Mouse (Mus musculus) brain, embryonic 14.5 days (tissue): ENCODE measurements at regions not wholly inside any gene's neighbourhood (a gene's known extent, or its start where the extent isn't known, plus 50 kb on each side); places are given as distances from the start of the nearest gene placed in this dataset.
A peak's percentile ranks its signal among the peaks of the same experiment; 100 is the strongest.

Source experiments
- DNase-seq: peaks from one replicate; pipeline ENCODE4 v3.0.0-alpha.2; 2011; ENCODE audit warnings: low read depth
- CTCF ChIP-seq: fragments of 200-500 bp; IDR thresholded peaks from 2 replicates; pipeline ENCODE4 v1.5.1; 2012; ENCODE audit warnings: inconsistent platforms, mild to moderate bottlenecking, moderate library complexity, borderline replicate concordance; ENCODE audit not compliant: insufficient read depth, insufficient read length; ENCODE audit errors: extremely low read depth
- POLR2A ChIP-seq: fragments of 200-500 bp; IDR thresholded peaks from 2 replicates; pipeline ENCODE4 v1.6.1; 2012; ENCODE audit warnings: mild to moderate bottlenecking, inconsistent platforms, borderline replicate concordance; ENCODE audit not compliant: poor library complexity, insufficient read depth, insufficient read length, severe bottlenecking; ENCODE audit errors: extremely low read depth

DNA sequence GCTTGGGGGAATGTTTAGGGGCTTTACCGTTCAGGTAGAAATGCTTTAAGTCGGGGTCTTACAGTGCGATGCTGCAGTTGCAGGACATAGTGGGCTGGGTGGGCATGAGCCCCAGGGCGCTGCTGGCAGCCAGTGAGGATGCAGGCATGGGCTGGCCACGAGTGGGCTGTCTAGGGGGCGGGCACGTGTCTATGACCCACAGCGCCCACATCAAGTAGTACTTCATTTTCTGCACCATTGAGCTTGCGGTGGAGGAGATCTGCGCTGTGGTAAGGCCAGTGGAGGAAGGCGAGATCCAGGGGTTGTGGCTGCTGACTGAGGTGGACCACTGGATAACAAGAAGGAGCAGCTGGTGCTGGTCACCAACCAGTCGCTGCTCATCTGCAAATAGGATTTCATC, 52.4 kb upstream of the Olfr291 start:
- TF ChIP-seq POLR2A (no peak), CTCF (no peak)
- no peak for DNase-seq

- peak; percentile 59 for DNase-seq
- TF ChIP-seq CTCF: no peak
- TF ChIP-seq POLR2A: no peak
Measured at GRCm38 (mm10) chr7:84794655-84795054, 58.7 kb upstream of the Olfr291 start.

- TF ChIP-seq CTCF: peak; percentile 95
- TF ChIP-seq POLR2A: no peak
- peak; percentile 93 for DNase-seq
Measured at GRCm38 (mm10) chr7:84779276-84779825, 74.0 kb upstream of the Olfr291 start.

DNA sequence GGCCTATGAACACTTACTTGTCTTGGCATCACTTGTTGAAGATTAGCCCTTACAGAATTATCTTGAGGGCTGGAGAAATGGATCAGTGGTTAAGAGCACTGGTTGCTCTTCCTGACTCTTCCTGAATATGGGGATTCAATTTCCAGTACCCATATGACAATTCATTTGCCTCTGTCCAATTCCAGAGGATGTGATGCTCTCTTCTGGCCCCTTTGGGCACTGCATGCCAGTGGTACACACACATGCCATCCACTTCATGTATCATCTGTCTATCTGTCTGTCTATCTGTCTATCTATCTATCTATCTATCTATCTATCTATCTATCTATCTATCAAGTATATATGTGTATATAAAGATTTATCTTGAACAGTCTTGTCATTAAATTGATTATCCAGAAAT, 75.7 kb upstream of the Olfr291 start:
- no peak for DNase-seq
- TF ChIP-seq POLR2A (no peak), CTCF (no peak)

- DNase-seq: no peak
- TF ChIP-seq CTCF: no peak
- TF ChIP-seq POLR2A: no peak
Measured at GRCm38 (mm10) chr7:84756261-84756660, 66.5 kb upstream of the Zfand6 start.

- no peak for TF ChIP-seq CTCF
- no peak for TF ChIP-seq POLR2A
- DNase-seq: no peak
Measured at GRCm38 (mm10) chr7:84753361-84753760, 63.6 kb upstream of the Zfand6 start.

- TF ChIP-seq CTCF (peak; percentile 53), POLR2A (no peak)
- peak; percentile 89 for DNase-seq
Measured at GRCm38 (mm10) chr7:84749434-84750301, 59.9 kb upstream of the Zfand6 start.

DNA sequence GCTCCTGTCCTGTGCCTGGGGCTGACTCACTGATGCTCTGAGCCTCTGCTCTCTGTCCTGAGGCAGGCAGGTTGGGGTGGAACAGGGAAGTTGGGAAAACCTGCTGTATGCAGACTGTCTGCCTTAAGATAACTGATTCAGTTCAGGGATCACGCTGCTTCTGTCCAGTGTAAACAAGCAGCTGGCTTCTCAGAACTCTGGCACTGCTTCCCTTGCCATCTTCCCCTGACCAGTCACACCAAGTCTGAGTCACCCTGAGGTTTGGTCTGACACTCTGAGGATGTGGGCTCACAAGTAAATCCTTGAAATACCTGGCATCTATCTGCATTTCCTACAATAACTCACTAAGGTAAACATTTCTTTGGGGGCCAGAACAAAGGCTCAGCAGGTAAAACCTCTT, 58.1 kb upstream of the Zfand6 start:
- no peak for TF ChIP-seq POLR2A
- no peak for TF ChIP-seq CTCF
- DNase-seq: no peak

DNA sequence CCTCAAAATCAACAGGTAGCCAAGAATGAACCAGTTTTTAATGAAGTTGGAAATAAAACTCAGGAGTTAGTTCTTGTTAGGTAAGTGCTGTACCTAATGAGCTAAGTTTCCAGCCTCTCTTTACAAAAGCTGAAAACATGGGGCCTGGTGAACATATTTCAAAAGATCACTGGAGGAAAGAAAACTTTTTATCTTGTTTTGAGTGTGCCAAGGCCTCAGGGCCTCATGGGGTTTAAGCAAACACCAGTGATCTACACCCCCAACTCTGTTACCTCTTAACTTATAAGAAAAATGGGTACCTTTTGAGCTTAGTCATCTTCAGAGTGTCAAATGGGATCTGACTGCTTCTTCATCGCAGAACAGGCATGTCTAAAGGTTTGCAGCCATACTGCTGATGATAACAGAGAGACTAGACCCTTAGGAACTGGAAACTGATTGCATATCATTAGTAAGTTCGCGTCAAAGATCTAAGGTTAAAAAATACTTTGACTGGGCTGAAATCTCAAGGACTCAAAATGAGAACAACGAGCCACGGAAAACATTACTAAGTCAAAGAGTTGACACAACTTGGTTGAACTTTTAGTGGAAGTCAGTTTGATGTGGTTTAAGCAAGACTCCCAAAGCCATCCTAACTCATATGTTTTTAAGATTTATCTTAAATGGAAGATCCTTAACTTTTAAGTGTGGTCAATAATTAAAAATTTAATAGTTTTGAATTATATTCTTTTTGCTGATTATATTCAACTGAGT, 54.7 kb upstream of the Zfand6 start:
- no peak for TF ChIP-seq CTCF
- no peak for TF ChIP-seq POLR2A
- DNase-seq: no peak

GRCm38 (mm10) chr7:84739965-84740390, 50.2 kb upstream of the Zfand6 start:
- peak; percentile 19; the same call in 1 of the 2 replicates for TF ChIP-seq CTCF
- TF ChIP-seq POLR2A: no peak
- peak; percentile 38 for DNase-seq
